Mouse (Mus musculus) stomach, embryonic 14.5 days (tissue): ENCODE measurements around the gene Gm3776. TPM values are rescaled to one million over a fixed set of nuclear protein-coding genes. Genes with fewer than 3 reads are reported as not detected.
A peak's percentile ranks its signal among the peaks of the same experiment; 100 is the strongest.
"Not testable (repeated sequence)": the region's sequence is repeated elsewhere in the genome, so short reads cannot be mapped to it uniquely, and the experiment has no call there.

Source experiments
- ATAC-seq: fragments of 200-750 bp; cut with Nextera tagmentation; 2 replicates; pipeline ENCODE4 v1.8.0; 2017; ENCODE audit warnings: low read depth, moderate TSS enrichment; ENCODE audit not compliant: insufficient number of reproducible peaks, insufficient read depth, low FRiP score
- H3K27ac ChIP-seq: fragments of 300-500 bp; sonication (generic); 2 replicates; pipeline ENCODE4 v1.5.1; 2014; ENCODE audit warnings: mild to moderate bottlenecking, low read length, moderate library complexity, mixed read lengths
- H3K27me3 ChIP-seq: fragments of 300-500 bp; sonication (generic); 2 replicates; pipeline ENCODE4 v1.6.1; 2014; ENCODE audit warnings: low read length, control low read depth, mixed read lengths; ENCODE audit not compliant: control insufficient read depth, insufficient read depth
- H3K36me3 ChIP-seq: fragments of 300-500 bp; sonication (generic); 2 replicates; pipeline ENCODE4 v1.6.1; 2014; ENCODE audit warnings: mild to moderate bottlenecking, control low read depth, low read length, moderate library complexity, mixed read lengths; ENCODE audit not compliant: control insufficient read depth, insufficient read depth
- H3K4me1 ChIP-seq: fragments of 300-500 bp; sonication (generic); 2 replicates; pipeline ENCODE4 v1.6.1; 2014; ENCODE audit warnings: low read length, control low read depth, mixed read lengths; ENCODE audit not compliant: control insufficient read depth, insufficient read depth
- H3K4me2 ChIP-seq: fragments of 300-500 bp; sonication (generic); replicated peaks from 2 replicates; pipeline ENCODE4 v1.6.1; 2014; ENCODE audit warnings: low read depth, low read length, control low read depth
- H3K4me3 ChIP-seq: fragments of 300-500 bp; sonication (generic); 2 replicates; pipeline ENCODE4 v1.5.1; 2014; ENCODE audit warnings: low read depth, low read length, control low read depth
- H3K9ac ChIP-seq: fragments of 300-500 bp; sonication (generic); replicated peaks from 2 replicates; pipeline ENCODE4 v1.6.1; 2014; ENCODE audit warnings: low read depth, mild to moderate bottlenecking, control low read depth, low read length, moderate library complexity, mixed read lengths
- H3K9me3 ChIP-seq: fragments of 300-500 bp; sonication (generic); 2 replicates; pipeline ENCODE4 v1.6.1; 2016; ENCODE audit warnings: low read depth, low read length, control low read depth; ENCODE audit not compliant: control insufficient read depth
- WGBS: fragments of 180-500 bp; shearing (Covaris S2); extraction: QIAGEN DNeasy Blood & Tissue Kit; methylation state at CpG from one replicate; pipeline ENCODE4 v1.1.7; 2014; 5-methylcytosine and 5-hydroxymethylcytosine counted together
- polyA plus RNA-seq: library from polyadenylated mRNA; unstranded; fragments of >200 nt; fragmentation: Nextera tagmentation; extraction: Ambion mirVana; gene quantifications from 2 replicates; pipeline ENCODE4 v1.2.1, GENCODE M21; 2014

Gene Gm3776
- polyA plus RNA-seq: 6.6 and 9.8 TPM in 2 replicates

GRCm38 (mm10) chr9:78256914-78257313, at the start of gene Gm3776:
Gm3776 (plus strand) TSS chr9:78257129.
- not testable (repeated sequence) for H3K4me2 ChIP-seq, H3K4me3 ChIP-seq, H3K9ac ChIP-seq, ATAC-seq, H3K36me3 ChIP-seq, H3K27me3 ChIP-seq, H3K9me3 ChIP-seq, H3K27ac ChIP-seq, H3K4me1 ChIP-seq
- WGBS: 80% methylated on average over 1 of the region's 3 CpGs

- Histone ChIP-seq H3K27me3 (no peaks in the 10 kb centered on the region), H3K9ac (no peak overlapping the region), H3K4me3 (no peak overlapping the region), H3K36me3 (peaks cover 7% of the 10 kb centered on the region), H3K27ac (no peak overlapping the region), H3K4me2 (no peak overlapping the region), H3K4me1 (peaks cover 5% of the 10 kb centered on the region; the same call in 1 of the 2 replicates), H3K9me3 (no peaks in the 10 kb centered on the region)
- WGBS: 64% methylated on average over 4 of the region's 4 CpGs
- ATAC-seq: no peak
Measured at GRCm38 (mm10) chr9:78208956-78209355, 48.0 kb upstream of the Gm3776 start.

GRCm38 (mm10) chr9:78210079-78210478, 46.9 kb upstream of the Gm3776 start:
- Histone ChIP-seq H3K4me2 (no peak overlapping the region), H3K27me3 (no peaks in the 10 kb centered on the region), H3K9ac (no peak overlapping the region), H3K4me3 (no peak overlapping the region), H3K36me3 (peaks cover 7% of the 10 kb centered on the region), H3K9me3 (no peaks in the 10 kb centered on the region), H3K4me1 (peaks cover 5% of the 10 kb centered on the region; the same call in 1 of the 2 replicates), H3K27ac (no peak overlapping the region)
- WGBS: 84% methylated on average over 3 of the region's 3 CpGs
- no peak for ATAC-seq

GRCm38 (mm10) chr9:78210821-78211220, 46.1 kb upstream of the Gm3776 start:
- Histone ChIP-seq H3K9ac (no peak overlapping the region), H3K36me3 (peaks cover 7% of the 10 kb centered on the region), H3K4me1 (peaks cover 5% of the 10 kb centered on the region; the same call in 1 of the 2 replicates), H3K27me3 (no peaks in the 10 kb centered on the region), H3K27ac (no peak overlapping the region), H3K9me3 (no peaks in the 10 kb centered on the region), H3K4me2 (no peak overlapping the region), H3K4me3 (no peak overlapping the region)
- no peak for ATAC-seq
- whole genome bisulfite sequencing: 97% methylated on average over 2 of the region's 2 CpGs

GRCm38 (mm10) chr9:78211521-78211920, 45.4 kb upstream of the Gm3776 start:
- no peak overlapping the region for H3K4me3 ChIP-seq
- H3K36me3 ChIP-seq: peaks cover 7% of the 10 kb centered on the region
- no peak for ATAC-seq
- no peaks in the 10 kb centered on the region for H3K27me3 ChIP-seq
- no peak overlapping the region for H3K4me2 ChIP-seq
- peak overlapping the region; percentile 84 for H3K27ac ChIP-seq
- peaks cover 5% of the 10 kb centered on the region; the same call in 1 of the 2 replicates for H3K4me1 ChIP-seq
- WGBS: 87% methylated on average over 3 of the region's 3 CpGs
- H3K9me3 ChIP-seq: no peaks in the 10 kb centered on the region
- H3K9ac ChIP-seq: no peak overlapping the region

- Histone ChIP-seq H3K4me3 (no peak overlapping the region), H3K27ac (peak overlapping the region; percentile 84), H3K9me3 (no peaks in the 10 kb centered on the region), H3K27me3 (no peaks in the 10 kb centered on the region), H3K4me1 (peaks cover 5% of the 10 kb centered on the region; the same call in 1 of the 2 replicates), H3K36me3 (peaks cover 7% of the 10 kb centered on the region; the same call in 1 of the 2 replicates), H3K9ac (no peak overlapping the region), H3K4me2 (no peak overlapping the region)
- 59% methylated on average over 7 of the region's 7 CpGs for WGBS
- ATAC-seq: peak; percentile 93
Measured at GRCm38 (mm10) chr9:78212341-78213049, 44.4 kb upstream of the Gm3776 start.

GRCm38 (mm10) chr9:78217074-78217473, 39.9 kb upstream of the Gm3776 start:
- Histone ChIP-seq H3K4me3 (no peak overlapping the region), H3K4me2 (no peak overlapping the region), H3K27me3 (no peaks in the 10 kb centered on the region), H3K9ac (no peak overlapping the region), H3K36me3 (no peaks in the 10 kb centered on the region), H3K9me3 (no peaks in the 10 kb centered on the region; the same call in 1 of the 2 replicates), H3K27ac (no peak overlapping the region), H3K4me1 (peaks cover 5% of the 10 kb centered on the region; the same call in 1 of the 2 replicates)
- ATAC-seq: peak; percentile 69
- 65% methylated on average over 4 of the region's 4 CpGs for WGBS

- Histone ChIP-seq H3K4me1 (peaks cover 4% of the 10 kb centered on the region; the same call in 1 of the 2 replicates), H3K27me3 (no peaks in the 10 kb centered on the region), H3K4me2 (no peak overlapping the region), H3K4me3 (no peak overlapping the region), H3K9ac (no peak overlapping the region), H3K9me3 (no peaks in the 10 kb centered on the region; the same call in 1 of the 2 replicates), H3K36me3 (no peaks in the 10 kb centered on the region), H3K27ac (no peak overlapping the region)
- ATAC-seq: no peak
- 66% methylated on average over 8 of the region's 8 CpGs for WGBS
Measured at GRCm38 (mm10) chr9:78222616-78223015, 34.3 kb upstream of the Gm3776 start.
